Mouse (Mus musculus) gonadal fat pad, adult 2 months (tissue): Measurements from ENCODE around the gene Gm12166. TPM values are rescaled to one million over a fixed set of nuclear protein-coding genes. Genes with fewer than 3 reads are reported as not detected.

ENCODE experiments used
- DNase-seq: peaks from one replicate; pipeline ENCODE4 v3.0.0-alpha.2; 2012; ENCODE audit warnings: low read depth
- polyA plus RNA-seq: library from polyadenylated mRNA; depleted of rRNA; stranded (reverse); fragments of >200 nt; gene quantifications from 2 replicates; pipeline ENCODE4 v1.2.3, GENCODE M21; 2012; rRNA removed

Gm12166 gene
- polyA plus RNA-seq, 1 experiment, result 13.8 TPM

- DNase-seq, result no peak
These were observed 36.1 kb downstream of the Gm12166 start for GRCm38 (mm10) chr11:46016061-46016460.

Other genes starting within 250 kb of the Gm12166 start
- 105 and 139 TPM in 2 replicates for gene Clint1, start 200.3 kb downstream of the Gm12166 start, polyA plus RNA-seq
- 2.4 and 2.5 TPM in 2 replicates for gene Lsm11, start 107.4 kb downstream of the Gm12166 start, polyA plus RNA-seq
- gene Thg1l, start 96.8 kb downstream of the Gm12166 start, polyA plus RNA-seq, result 10.0 and 11.4 TPM in 2 replicates
- gene Sox30, start 72.0 kb downstream of the Gm12166 start, polyA plus RNA-seq, result 0.57 and 1.0 TPM in 2 replicates
- gene Adam19, start 3.7 kb upstream of the Gm12166 start, polyA plus RNA-seq, result 7.4 and 8.6 TPM in 2 replicates
- gene Nipal4, start 114.2 kb upstream of the Gm12166 start, polyA plus RNA-seq, result 3.3 and 4.4 TPM in 2 replicates
- gene Fndc9, start 183.2 kb upstream of the Gm12166 start, polyA plus RNA-seq, result 0.05 TPM in 1 of 2 replicates, not detected in the other